In genomic region chr9:54916401-54916800, GRCm38 (mm10) we compare ENCODE assay signal across 9 mouse cellular contexts. TPM values are rescaled to one million over a fixed set of nuclear protein-coding genes. Genes with fewer than 3 reads are reported as not detected.
DNase-seq lines count a peak whose midpoint lies in the region; ATAC-seq lines count a peak whose summit lies in the region.
"Had no signal": no experiment of that assay in that cellular context is flagged by ENCODE, and none has a peak within 500 bp of the region (broad histone marks: within the 10 kb centered on the region; RNA-seq: fewer than 3 reads in every experiment).

No protein-coding gene starts in this region.

- 71% methylated on average over 8 of the region's 8 CpGs for WGBS in liver, embryonic 11.5 days
- WGBS in embryonic facial prominence, embryonic 15.5 days = 67% methylated on average over 8 of the region's 8 CpGs
- 69% methylated on average over 8 of the region's 8 CpGs for WGBS in intestine, embryonic 14.5 days
- 77% methylated on average over 8 of the region's 8 CpGs for WGBS in neural tube, embryonic 15.5 days

- H3K4me3 ChIP-seq in liver, embryonic 11.5 days (ENCODE audit: low read depth, low read length) = no peak overlapping the region
- peak overlapping the region; percentile 72 for H3K4me3 ChIP-seq in embryonic facial prominence, embryonic 15.5 days (replicated peaks)
- peak overlapping the region; percentile 73; the same call in 1 of the 2 replicates for H3K4me3 ChIP-seq in intestine, embryonic 14.5 days (ENCODE audit: low read depth, low read length)
- H3K4me3 ChIP-seq in neural tube, embryonic 15.5 days (replicated peaks) = peak overlapping the region; percentile 74

- H3K9ac ChIP-seq in liver, embryonic 11.5 days (ENCODE audit: low read depth, low read length) = no peak overlapping the region
- no peak overlapping the region for H3K9ac ChIP-seq in embryonic facial prominence, embryonic 15.5 days
- no peak overlapping the region for H3K9ac ChIP-seq in intestine, embryonic 14.5 days (ENCODE audit: low read length)
- no peak overlapping the region for H3K9ac ChIP-seq in neural tube, embryonic 15.5 days (replicated peaks)

- no peak for DNase-seq in liver, embryonic 11.5 days (ENCODE audit: low spot score)
- DNase-seq in liver = no peak
- DNase-seq in intestine, embryonic 14.5 days (ENCODE audit: low spot score) = no peak
- no peak for DNase-seq in adrenal gland, postnatal 4 days (ENCODE audit: low spot score in 2 of 2)

- 0 out of 2 replicates have a peak, but pooled peaks cover 4% of the 10 kb centered on the region for H3K4me1 ChIP-seq in liver, embryonic 11.5 days (replicated peaks; ENCODE audit: control insufficient read depth, insufficient read depth, low read length)
- 0 out of 2 replicates have a peak, but pooled peaks cover 6% of the 10 kb centered on the region for H3K4me1 ChIP-seq in embryonic facial prominence, embryonic 15.5 days
- peaks cover 10% of the 10 kb centered on the region; the same call in 1 of the 2 replicates for H3K4me1 ChIP-seq in intestine, embryonic 14.5 days (replicated peaks; ENCODE audit: control insufficient read depth, insufficient read depth, low read length)
- peaks cover 9% of the 10 kb centered on the region for H3K4me1 ChIP-seq in neural tube, embryonic 15.5 days

- H3K9me3 ChIP-seq in liver, embryonic 11.5 days (ENCODE audit: control insufficient read depth, low read length) = peaks cover 3% of the 10 kb centered on the region; the same call in 1 of the 2 replicates
- H3K9me3 ChIP-seq in embryonic facial prominence, embryonic 15.5 days (replicated peaks) = no peaks in the 10 kb centered on the region
- H3K9me3 ChIP-seq in intestine, embryonic 14.5 days (ENCODE audit: control insufficient read depth, low read length) = no peaks in the 10 kb centered on the region
- no peaks in the 10 kb centered on the region for H3K9me3 ChIP-seq in neural tube, embryonic 15.5 days (replicated peaks)

- no peaks in the 10 kb centered on the region for H3K36me3 ChIP-seq in liver, embryonic 11.5 days (ENCODE audit: control insufficient read depth, insufficient read depth, low read length)
- H3K36me3 ChIP-seq in embryonic facial prominence, embryonic 15.5 days = peaks cover 4% of the 10 kb centered on the region; the same call in 1 of the 2 replicates
- H3K36me3 ChIP-seq in intestine, embryonic 14.5 days (ENCODE audit: control insufficient read depth, insufficient read depth, low read length) = peaks cover 7% of the 10 kb centered on the region
- peaks cover 6% of the 10 kb centered on the region; the same call in 1 of the 2 replicates for H3K36me3 ChIP-seq in neural tube, embryonic 15.5 days

- 0 out of 2 replicates have a peak, but pooled peaks cover 2% of the 10 kb centered on the region for H3K27me3 ChIP-seq in liver, embryonic 11.5 days (replicated peaks; ENCODE audit: control insufficient read depth, insufficient read depth, low read length)
- H3K27me3 ChIP-seq in embryonic facial prominence, embryonic 15.5 days = no peaks in the 10 kb centered on the region
- H3K27me3 ChIP-seq in intestine, embryonic 14.5 days (replicated peaks; ENCODE audit: control insufficient read depth, insufficient read depth, low read length) = no peaks in the 10 kb centered on the region
- H3K27me3 ChIP-seq in neural tube, embryonic 15.5 days (replicated peaks) = no peaks in the 10 kb centered on the region

- peak overlapping the region; percentile 78 for H3K4me2 ChIP-seq in liver, embryonic 11.5 days
- peak overlapping the region; percentile 91 for H3K4me2 ChIP-seq in embryonic facial prominence, embryonic 15.5 days (replicated peaks)
- H3K4me2 ChIP-seq in intestine, embryonic 14.5 days (ENCODE audit: low read length) = peak overlapping the region; percentile 91
- peak overlapping the region; percentile 93 for H3K4me2 ChIP-seq in neural tube, embryonic 15.5 days

- ATAC-seq in liver, embryonic 11.5 days (replicated peaks; ENCODE audit: low FRiP score) = 0 out of 2 replicates have a peak, but pooled peaks have one; percentile 4
- no peak for ATAC-seq in embryonic facial prominence, embryonic 15.5 days (ENCODE audit: insufficient number of reproducible peaks, low FRiP score, low TSS enrichment, low read depth)
- 0 out of 2 replicates have a peak, but pooled peaks have one; percentile 4 for ATAC-seq in intestine, embryonic 14.5 days (replicated peaks; ENCODE audit: low FRiP score, low TSS enrichment, low read depth)
- no peak for ATAC-seq in neural tube, embryonic 15.5 days (ENCODE audit: low FRiP score)
- no peak for ATAC-seq in inflammation-experienced regulatory T-cells, adult 6 months
- no peak for ATAC-seq in erythroblast, adult 5-6 weeks (replicated peaks; ENCODE audit: low FRiP score, poor library complexity, severe bottlenecking)

- H3K27ac ChIP-seq in liver, embryonic 11.5 days (ENCODE audit: low read depth, low read length) = no peak overlapping the region
- H3K27ac ChIP-seq in embryonic facial prominence, embryonic 15.5 days (replicated peaks) = no peak overlapping the region
- H3K27ac ChIP-seq in intestine, embryonic 14.5 days (ENCODE audit: low read depth) = no peak overlapping the region
- H3K27ac ChIP-seq in neural tube, embryonic 15.5 days (replicated peaks) = no peak overlapping the region

RNA-seq across cellular contexts. Expression of gene Hykk, which starts 0.7 kb away (rescaled TPM):
- 1.9 and 2.3 TPM in 2 replicates for polyA plus RNA-seq in liver, embryonic 11.5 days (2014; fragmentation: Nextera tagmentation; extraction: Ambion mirVana)
- 4.7 and 5.4 TPM in 2 replicates for polyA plus RNA-seq in embryonic facial prominence, embryonic 15.5 days (2015; fragmentation: Nextera tagmentation; extraction: Ambion mirVana)
- 3.8 and 3.9 TPM in 2 replicates for polyA plus RNA-seq in intestine, embryonic 14.5 days (2014; fragmentation: Nextera tagmentation; extraction: Ambion mirVana)
- polyA plus RNA-seq in neural tube, embryonic 15.5 days (2015; fragmentation: Nextera tagmentation; extraction: Ambion mirVana) = 2.0 and 2.1 TPM in 2 replicates
- 1 to 10 TPM; 5.7 to 6.3 TPM for total RNA-seq in adrenal gland, postnatal 4 days (2021)
- under 1 TPM; 0.16 to 0.45 (median 0.21) TPM for polyA plus RNA-seq in inflammation-experienced regulatory T-cells, adult 6 months (2017; shearing (Covaris generic))
- total RNA-seq in erythroblast, adult 5-6 weeks (2015; ENCODE audit: low replicate concordance) = not detected in 2 replicates
- total RNA-seq in erythroblast, adult 5-6 weeks (2017; ENCODE audit: low replicate concordance) = not detected in 2 replicates

RNA-seq across cellular contexts. Expression of gene Psma4, which starts 34.2 kb away (rescaled TPM):
- 326 and 329 TPM in 2 replicates for polyA plus RNA-seq in liver, embryonic 11.5 days (2014; fragmentation: Nextera tagmentation; extraction: Ambion mirVana)
- 280 and 290 TPM in 2 replicates for polyA plus RNA-seq in embryonic facial prominence, embryonic 15.5 days (2015; fragmentation: Nextera tagmentation; extraction: Ambion mirVana)
- 285 and 292 TPM in 2 replicates for polyA plus RNA-seq in intestine, embryonic 14.5 days (2014; fragmentation: Nextera tagmentation; extraction: Ambion mirVana)
- polyA plus RNA-seq in neural tube, embryonic 15.5 days (2015; fragmentation: Nextera tagmentation; extraction: Ambion mirVana) = 268 and 283 TPM in 2 replicates
- 100 to 1,000 TPM; 187 to 197 TPM for total RNA-seq in adrenal gland, postnatal 4 days (2021)
- polyA plus RNA-seq in inflammation-experienced regulatory T-cells, adult 6 months (2017; shearing (Covaris generic)) = 100 to 1,000 TPM; 253 to 370 (median 278) TPM
- total RNA-seq in erythroblast, adult 5-6 weeks (2015; ENCODE audit: low replicate concordance) = 95.3 and 100 TPM in 2 replicates
- total RNA-seq in erythroblast, adult 5-6 weeks (2017; ENCODE audit: low replicate concordance) = 59.4 and 91.6 TPM in 2 replicates

RNA-seq across cellular contexts. Expression of gene AY074887, which starts 34.4 kb away (rescaled TPM):
- 0.91 and 1.3 TPM in 2 replicates for polyA plus RNA-seq in liver, embryonic 11.5 days (2014; fragmentation: Nextera tagmentation; extraction: Ambion mirVana)
- polyA plus RNA-seq in embryonic facial prominence, embryonic 15.5 days (2015; fragmentation: Nextera tagmentation; extraction: Ambion mirVana) = 0.92 and 1.0 TPM in 2 replicates
- 1.3 and 1.6 TPM in 2 replicates for polyA plus RNA-seq in intestine, embryonic 14.5 days (2014; fragmentation: Nextera tagmentation; extraction: Ambion mirVana)
- 0.57 and 0.97 TPM in 2 replicates for polyA plus RNA-seq in neural tube, embryonic 15.5 days (2015; fragmentation: Nextera tagmentation; extraction: Ambion mirVana)
- total RNA-seq in adrenal gland, postnatal 4 days (2021) = under 1 TPM in 1 of 2 experiments, not detected in 1; 0.53 TPM
- under 1 TPM in 2 of 3 experiments, not detected in 1; 0.50 to 0.81 TPM for polyA plus RNA-seq in inflammation-experienced regulatory T-cells, adult 6 months (2017; shearing (Covaris generic))
- total RNA-seq in erythroblast, adult 5-6 weeks (2015; ENCODE audit: low replicate concordance) = not detected in 2 replicates
- total RNA-seq in erythroblast, adult 5-6 weeks (2017; ENCODE audit: low replicate concordance) = not detected in 2 replicates
- total RNA-seq: liver, adult 2 months had no signal
- polyA plus RNA-seq: liver, adult 2 months had no signal

RNA-seq across cellular contexts. Expression of gene Ireb2, which starts 52.8 kb away (rescaled TPM):
- polyA plus RNA-seq in liver, embryonic 11.5 days (2014; fragmentation: Nextera tagmentation; extraction: Ambion mirVana) = 31.3 TPM in 2 replicates
- 26.2 and 27.2 TPM in 2 replicates for polyA plus RNA-seq in embryonic facial prominence, embryonic 15.5 days (2015; fragmentation: Nextera tagmentation; extraction: Ambion mirVana)
- 39.4 and 46.0 TPM in 2 replicates for polyA plus RNA-seq in intestine, embryonic 14.5 days (2014; fragmentation: Nextera tagmentation; extraction: Ambion mirVana)
- polyA plus RNA-seq in neural tube, embryonic 15.5 days (2015; fragmentation: Nextera tagmentation; extraction: Ambion mirVana) = 30.4 and 31.8 TPM in 2 replicates
- 10 to 100 TPM; 65.8 to 68.0 TPM for total RNA-seq in adrenal gland, postnatal 4 days (2021)
- polyA plus RNA-seq in inflammation-experienced regulatory T-cells, adult 6 months (2017; shearing (Covaris generic)) = 10 to 100 TPM; 22.2 to 24.6 (median 23.8) TPM
- 16.7 and 17.3 TPM in 2 replicates for total RNA-seq in erythroblast, adult 5-6 weeks (2015; ENCODE audit: low replicate concordance)
- 10.6 and 19.1 TPM in 2 replicates for total RNA-seq in erythroblast, adult 5-6 weeks (2017; ENCODE audit: low replicate concordance)

Comparison
In these comparisons a context has a peak if more than half of its experiments do, and no peak if none do; other contexts are left out.
1. ATAC-seq: peak in liver, embryonic 11.5 days (single experiment) and intestine, embryonic 14.5 days (single experiment); none in embryonic facial prominence, embryonic 15.5 days (single experiment), neural tube, embryonic 15.5 days (single experiment), inflammation-experienced regulatory T-cells, adult 6 months (single experiment) and erythroblast, adult 5-6 weeks (single experiment).
2. Peak in every context shown above with its lines, with median percentiles within 50 percentile points of each other: H3K4me2 ChIP-seq.